Mouse (Mus musculus) heart, embryonic 11.5 days (tissue): ENCODE measurements at regions not wholly inside any gene's neighbourhood (a gene's known extent, or its start where the extent isn't known, plus 50 kb on each side); places are given as distances from the start of the nearest gene placed in this dataset.
"Not testable (repeated sequence)": the region's sequence is repeated elsewhere in the genome, so short reads cannot be mapped to it uniquely, and the experiment has no call there.

ENCODE experiments used
- ATAC-seq: fragments of 200-750 bp; cut with Nextera tagmentation; replicated peaks from 2 replicates; pipeline ENCODE4 v1.8.0; 2017; ENCODE audit warnings: moderate library complexity; ENCODE audit not compliant: insufficient number of reproducible peaks, low FRiP score, low TSS enrichment
- H3K27ac ChIP-seq: fragments of 300-500 bp; sonication (generic); 2 replicates; pipeline ENCODE4 v1.5.1; 2014; ENCODE audit warnings: mild to moderate bottlenecking, low read depth, low read length
- H3K27me3 ChIP-seq: fragments of 300-500 bp; sonication (generic); 2 replicates; pipeline ENCODE4 v1.6.1; 2014; ENCODE audit warnings: mild to moderate bottlenecking, low read length, mixed read lengths; ENCODE audit not compliant: control insufficient read depth, insufficient read depth
- H3K36me3 ChIP-seq: fragments of 300-500 bp; sonication (generic); 2 replicates; pipeline ENCODE4 v1.6.1; 2014; ENCODE audit warnings: mild to moderate bottlenecking, low read length, moderate library complexity, mixed read lengths; ENCODE audit not compliant: control insufficient read depth, insufficient read depth
- H3K4me1 ChIP-seq: fragments of 300-500 bp; sonication (generic); 2 replicates; pipeline ENCODE4 v1.6.1; 2014; ENCODE audit warnings: low read length; ENCODE audit not compliant: control insufficient read depth, insufficient read depth
- H3K4me2 ChIP-seq: fragments of 300-500 bp; sonication (generic); 2 replicates; pipeline ENCODE4 v1.6.1; 2014; ENCODE audit warnings: mild to moderate bottlenecking, moderate library complexity
- H3K4me3 ChIP-seq: fragments of 300-500 bp; sonication (generic); 2 replicates; pipeline ENCODE4 v1.5.1; 2014; ENCODE audit warnings: low read depth, low read length
- H3K9ac ChIP-seq: fragments of 300-500 bp; sonication (generic); 2 replicates; pipeline ENCODE4 v1.6.1; 2014; ENCODE audit warnings: mild to moderate bottlenecking, low read depth, low read length, moderate library complexity
- H3K9me3 ChIP-seq: fragments of 300-500 bp; sonication (generic); replicated peaks from 2 replicates; pipeline ENCODE4 v1.6.1; 2016; ENCODE audit warnings: low read length; ENCODE audit not compliant: control insufficient read depth
- WGBS: fragments of 180-500 bp; shearing (Covaris S2); extraction: QIAGEN DNeasy Blood & Tissue Kit; methylation state at CpG from one replicate; pipeline ENCODE4 v1.1.7; 2014; ENCODE audit not compliant: insufficient replicate concordance; 5-methylcytosine and 5-hydroxymethylcytosine counted together

DNA sequence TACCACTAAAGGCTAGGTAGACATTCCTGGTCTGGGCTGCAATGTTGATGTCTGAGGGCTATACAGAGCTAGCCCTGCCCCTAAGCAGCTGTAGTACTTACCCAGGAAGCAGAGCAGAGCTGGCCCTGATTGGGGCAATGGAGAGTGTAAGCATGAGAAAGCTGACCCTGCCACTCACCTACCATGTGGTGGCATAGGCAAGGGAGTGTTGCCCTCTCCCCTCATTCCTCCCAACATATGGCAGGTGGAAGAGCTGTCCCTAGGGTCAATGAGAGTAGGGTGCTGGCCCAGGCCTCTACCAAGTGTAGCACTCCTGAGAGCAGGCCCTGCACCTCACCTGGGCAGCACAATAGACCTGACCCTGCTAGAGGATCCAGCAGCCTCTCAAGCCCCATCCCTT lies 136.4 kb downstream of the Srek1 start:
- no peak overlapping the region for H3K4me2 ChIP-seq
- no peak overlapping the region for H3K9ac ChIP-seq
- H3K27ac ChIP-seq: no peak overlapping the region
- H3K36me3 ChIP-seq: no peaks in the 10 kb centered on the region
- no peaks in the 10 kb centered on the region for H3K4me1 ChIP-seq
- H3K9me3 ChIP-seq: no peaks in the 10 kb centered on the region
- ATAC-seq: no peak
- no peaks in the 10 kb centered on the region for H3K27me3 ChIP-seq
- no peak overlapping the region for H3K4me3 ChIP-seq

DNA sequence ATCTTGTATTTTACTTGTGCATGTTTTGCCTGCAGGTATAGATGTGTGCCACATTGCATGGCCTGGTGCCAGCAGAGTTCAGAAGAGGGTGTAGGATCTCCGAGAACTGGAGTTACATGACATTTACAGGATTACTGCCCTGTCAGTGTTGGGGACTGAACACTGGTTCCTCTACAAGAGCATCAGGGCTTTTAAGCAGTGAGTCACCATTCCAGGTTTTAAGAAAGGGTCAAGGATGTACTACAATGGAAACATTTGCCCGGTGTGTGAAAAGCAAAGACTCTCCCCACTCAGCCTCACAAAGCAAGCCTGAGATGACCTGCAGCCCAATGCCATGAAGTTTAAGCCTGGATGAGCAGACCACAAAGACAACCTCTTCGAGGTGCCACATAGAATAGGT lies 137.0 kb downstream of the Srek1 start:
- 78% methylated on average over 3 of the region's 3 CpGs for WGBS
- Histone ChIP-seq H3K27ac (no peak overlapping the region), H3K4me2 (no peak overlapping the region), H3K36me3 (no peaks in the 10 kb centered on the region), H3K4me1 (no peaks in the 10 kb centered on the region), H3K9me3 (no peaks in the 10 kb centered on the region), H3K27me3 (no peaks in the 10 kb centered on the region), H3K4me3 (no peak overlapping the region), H3K9ac (no peak overlapping the region)
- no peak for ATAC-seq

DNA sequence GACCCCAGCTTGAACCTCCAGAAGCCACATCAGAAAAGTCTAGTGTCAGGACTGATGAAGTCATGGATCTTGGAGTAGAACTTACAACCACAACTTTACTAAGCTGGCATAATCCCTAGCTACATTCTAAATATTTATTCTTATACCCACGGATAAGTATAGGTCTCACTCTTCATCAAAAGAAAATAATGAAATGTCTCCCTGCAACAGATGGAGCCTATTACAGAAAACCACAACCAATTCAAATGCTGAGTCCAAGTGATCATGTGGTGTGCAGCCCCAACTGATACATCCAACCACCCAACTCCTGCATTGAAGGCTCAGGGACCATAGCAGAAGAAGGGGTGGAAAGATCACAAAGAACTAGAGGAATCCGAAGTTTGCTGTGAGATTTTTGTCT lies 137.8 kb downstream of the Srek1 start:
- no peak overlapping the region for H3K4me3 ChIP-seq
- H3K36me3 ChIP-seq: no peaks in the 10 kb centered on the region
- H3K27ac ChIP-seq: no peak overlapping the region
- H3K9me3 ChIP-seq: no peaks in the 10 kb centered on the region
- no peak for ATAC-seq
- H3K4me1 ChIP-seq: no peaks in the 10 kb centered on the region
- 70% methylated on average over 2 of the region's 2 CpGs for WGBS
- H3K27me3 ChIP-seq: no peaks in the 10 kb centered on the region
- no peak overlapping the region for H3K4me2 ChIP-seq
- no peak overlapping the region for H3K9ac ChIP-seq

DNA sequence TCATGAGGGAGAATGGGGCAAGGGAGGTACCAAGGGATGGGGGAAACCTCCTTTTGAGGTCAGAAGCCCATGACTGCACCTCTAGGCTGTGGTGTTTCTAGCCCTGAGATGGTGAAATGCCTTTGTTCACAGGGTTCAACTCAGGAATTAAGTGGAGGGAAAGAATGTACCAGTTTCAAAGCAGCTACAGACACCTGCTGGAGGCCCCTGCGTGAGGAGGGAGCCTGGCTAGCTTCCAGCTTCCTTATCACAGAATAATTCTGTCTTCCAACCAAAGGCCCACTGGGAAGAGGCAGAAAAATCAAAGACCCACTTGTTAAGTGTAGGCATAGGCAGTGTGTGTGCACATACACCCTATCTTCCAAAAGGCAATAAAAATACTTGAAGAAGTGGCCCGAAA lies 150.6 kb downstream of the Srek1 start:
- peaks cover 6% of the 10 kb centered on the region; the same call in 1 of the 2 replicates for H3K4me1 ChIP-seq
- H3K9me3 ChIP-seq: no peaks in the 10 kb centered on the region
- ATAC-seq: no peak
- no peak overlapping the region for H3K4me2 ChIP-seq
- H3K9ac ChIP-seq: no peak overlapping the region
- no peaks in the 10 kb centered on the region for H3K36me3 ChIP-seq
- 72% methylated on average over 2 of the region's 2 CpGs for WGBS
- H3K27me3 ChIP-seq: no peaks in the 10 kb centered on the region
- H3K27ac ChIP-seq: no peak overlapping the region
- no peak overlapping the region for H3K4me3 ChIP-seq

DNA sequence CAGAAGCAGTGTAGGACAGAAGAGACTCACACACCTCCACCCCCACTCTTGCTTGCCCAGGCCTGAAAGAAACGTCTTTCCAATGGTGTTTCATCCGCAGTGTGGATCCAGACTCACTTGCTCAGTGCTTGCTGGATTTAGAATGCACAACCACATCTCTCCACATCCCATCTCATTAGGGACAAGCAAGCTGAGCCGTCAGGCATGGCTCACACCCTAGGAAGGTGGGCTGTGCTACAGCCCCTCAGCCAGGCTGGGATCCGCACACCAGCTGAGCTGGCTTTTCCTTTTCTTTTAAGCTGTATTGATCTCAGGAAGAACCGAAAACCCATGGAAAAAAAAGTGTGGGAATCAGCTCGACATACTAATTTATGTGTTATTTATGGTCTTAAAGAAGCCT lies 151.1 kb downstream of the Srek1 start:
- 69% methylated on average over 6 of the region's 6 CpGs for WGBS
- H3K9ac ChIP-seq: no peak overlapping the region

DNA sequence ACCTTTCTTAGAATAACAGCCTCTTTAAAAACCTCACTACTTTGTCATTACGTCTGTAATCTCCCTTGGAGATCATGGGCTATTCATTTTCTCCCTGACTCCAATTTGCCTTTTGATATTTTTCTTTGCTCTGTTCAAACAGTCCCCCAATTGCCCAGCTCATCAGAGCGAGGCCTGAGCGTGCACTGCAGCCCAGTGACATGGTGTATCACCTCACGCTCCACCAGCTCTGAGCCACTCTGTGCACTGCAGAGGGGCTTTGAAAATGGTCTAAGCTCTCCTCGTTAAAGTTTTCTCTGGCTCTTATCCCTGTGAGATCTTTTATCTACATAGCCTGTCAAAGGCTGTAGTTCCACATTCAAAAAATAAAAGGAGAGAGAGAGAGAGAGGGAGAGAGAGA lies 152.1 kb downstream of the Srek1 start:
- no peak overlapping the region for H3K27ac ChIP-seq
- 43% methylated on average over 5 of the region's 5 CpGs for WGBS
- no peaks in the 10 kb centered on the region for H3K9me3 ChIP-seq
- H3K4me3 ChIP-seq: no peak overlapping the region
- no peaks in the 10 kb centered on the region for H3K27me3 ChIP-seq
- ATAC-seq: no peak
- H3K36me3 ChIP-seq: no peaks in the 10 kb centered on the region
- peaks cover 6% of the 10 kb centered on the region; the same call in 1 of the 2 replicates for H3K4me1 ChIP-seq
- no peak overlapping the region for H3K9ac ChIP-seq
- no peak overlapping the region for H3K4me2 ChIP-seq

More for the DNA sequence above, 151.1 kb downstream of the Srek1 start:
- no peaks in the 10 kb centered on the region for H3K36me3 ChIP-seq
- H3K9me3 ChIP-seq: no peaks in the 10 kb centered on the region
- ATAC-seq: no peak
- H3K4me1 ChIP-seq: peaks cover 6% of the 10 kb centered on the region; the same call in 1 of the 2 replicates
- H3K27ac ChIP-seq: no peak overlapping the region
- H3K4me3 ChIP-seq: no peak overlapping the region
- H3K27me3 ChIP-seq: no peaks in the 10 kb centered on the region
- H3K4me2 ChIP-seq: no peak overlapping the region

DNA sequence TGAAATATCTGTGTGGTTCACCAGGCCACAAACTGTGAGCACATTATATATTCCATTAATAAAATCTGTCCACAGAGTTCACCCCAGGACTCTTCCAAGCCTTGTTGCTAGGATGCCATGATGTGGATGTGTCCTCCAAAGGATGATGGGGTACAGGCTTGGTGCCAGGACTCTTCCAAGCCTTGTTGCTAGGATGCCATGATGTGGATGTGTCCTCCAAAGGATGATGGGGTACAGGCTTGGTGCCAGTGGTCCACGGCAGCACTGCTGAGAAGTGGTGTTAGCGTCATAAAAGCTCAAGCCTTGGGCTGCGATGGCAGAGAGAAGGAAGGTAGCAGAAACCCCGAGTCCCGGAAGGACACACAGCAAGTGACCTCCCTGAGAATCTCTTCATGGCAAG lies 153.4 kb downstream of the Srek1 start:
- H3K27ac ChIP-seq, H3K4me2 ChIP-seq, H3K27me3 ChIP-seq, ATAC-seq, H3K9me3 ChIP-seq, H3K4me3 ChIP-seq, H3K4me1 ChIP-seq, H3K9ac ChIP-seq, H3K36me3 ChIP-seq: not testable (repeated sequence)
- 83% methylated on average over 5 of the region's 5 CpGs for WGBS

DNA sequence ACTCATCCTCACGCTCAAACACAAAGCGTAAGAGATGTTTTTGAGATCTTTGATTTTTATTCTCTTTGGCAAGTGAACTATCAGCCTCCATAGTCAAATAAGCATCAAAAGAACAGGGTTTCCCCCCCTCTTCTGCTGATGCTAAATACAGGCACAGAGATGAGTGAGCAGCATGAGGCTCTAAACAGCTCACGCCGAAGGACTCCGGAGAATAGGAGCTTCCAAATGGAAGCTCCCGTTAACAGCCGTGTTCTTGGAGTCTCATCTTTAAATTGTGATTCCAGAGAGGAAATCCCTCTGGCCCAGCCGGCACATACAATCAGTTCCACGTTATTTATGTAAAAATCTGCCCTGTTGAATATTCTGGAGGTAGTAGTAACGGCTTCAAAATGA lies 161.1 kb downstream of the Srek1 start:
- H3K27ac ChIP-seq: no peak overlapping the region
- no peaks in the 10 kb centered on the region for H3K9me3 ChIP-seq
- H3K27me3 ChIP-seq: no peaks in the 10 kb centered on the region
- H3K4me3 ChIP-seq: no peak overlapping the region
- no peak overlapping the region for H3K4me2 ChIP-seq
- H3K4me1 ChIP-seq: peaks cover 8% of the 10 kb centered on the region; the same call in 1 of the 2 replicates
- no peak overlapping the region for H3K9ac ChIP-seq
- no peak for ATAC-seq
- 79% methylated on average over 10 of the region's 10 CpGs for WGBS
- no peaks in the 10 kb centered on the region for H3K36me3 ChIP-seq

DNA sequence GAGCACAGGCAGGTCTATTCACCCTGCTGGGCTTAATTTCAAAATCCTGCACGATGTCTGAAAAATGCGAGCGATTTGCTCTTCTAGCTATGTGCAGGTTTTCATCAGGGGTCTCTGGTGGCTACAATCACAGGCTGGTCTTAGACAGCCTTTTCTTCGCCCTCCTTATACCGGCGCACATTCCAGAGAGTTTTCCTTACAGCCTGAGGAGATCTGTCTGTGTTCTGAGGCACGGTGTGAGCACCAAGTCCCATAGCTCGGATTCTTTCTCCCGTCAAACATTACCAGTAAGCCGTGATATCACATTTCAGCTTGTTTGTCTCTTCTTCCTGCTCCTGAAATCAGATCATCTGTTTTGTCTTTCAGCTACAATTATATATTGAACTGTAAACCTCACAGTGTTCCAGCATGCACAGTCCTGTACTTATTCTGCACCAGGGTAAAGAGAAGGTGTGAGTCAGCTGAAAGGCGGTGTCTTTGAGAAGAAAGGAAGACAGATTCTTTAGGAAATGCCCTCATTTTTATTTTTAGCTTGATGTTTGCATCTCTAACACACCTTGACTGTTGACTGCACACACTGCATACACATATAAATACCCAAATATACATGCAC lies 161.6 kb downstream of the Srek1 start:
- H3K36me3 ChIP-seq: no peaks in the 10 kb centered on the region
- no peaks in the 10 kb centered on the region for H3K27me3 ChIP-seq
- H3K4me2 ChIP-seq: peak overlapping the region; percentile 33
- H3K27ac ChIP-seq: no peak overlapping the region
- H3K9ac ChIP-seq: no peak overlapping the region
- H3K9me3 ChIP-seq: no peaks in the 10 kb centered on the region
- peaks cover 8% of the 10 kb centered on the region; the same call in 1 of the 2 replicates for H3K4me1 ChIP-seq
- no peak overlapping the region for H3K4me3 ChIP-seq
- 44% methylated on average over 11 of the region's 11 CpGs for WGBS
- ATAC-seq: no peak
